Mouse (Mus musculus) olfactory bulb, adult 2 months (tissue): ENCODE data around the gene Chrna1.

Experiments used
- CTCF ChIP-seq: fragments of 200-500 bp; IDR thresholded peaks from 2 replicates; pipeline ENCODE4 v1.5.1; 2012; ENCODE audit warnings: low read depth, mild to moderate bottlenecking, low read length, moderate library complexity; ENCODE audit not compliant: insufficient read depth
- POLR2A ChIP-seq: fragments of 200-500 bp; IDR thresholded peaks from 2 replicates; pipeline ENCODE4 v1.6.1; 2012; ENCODE audit warnings: mild to moderate bottlenecking, low read depth, low read length, moderate library complexity; ENCODE audit not compliant: insufficient read depth

GRCm38 (mm10) chr2:73538590-73538989, 41.5 kb downstream of the Chrna1 start:
- TF ChIP-seq CTCF (no peak), POLR2A (no peak)
